Mouse (Mus musculus) left cerebral cortex, postnatal 36 days (tissue): ENCODE measurements at regions not wholly inside any gene's neighbourhood (a gene's known extent, or its start where the extent isn't known, plus 50 kb on each side); places are given as distances from the start of the nearest gene placed in this dataset.

ENCODE experiments used
- DNase-seq, 2 experiments: peaks; one replicate each; pipeline ENCODE4 v3.0.0; 2021 to 2022; ENCODE audit warnings: low spot score in 2 of 2, mixed read lengths in 1 of 2
- intact Hi-C: fragments of 180-260 bp; cut with DNase I; formaldehyde crosslinking; loops from one replicate; pipeline ENCODE4 v1.15.1; 2025

DNA sequence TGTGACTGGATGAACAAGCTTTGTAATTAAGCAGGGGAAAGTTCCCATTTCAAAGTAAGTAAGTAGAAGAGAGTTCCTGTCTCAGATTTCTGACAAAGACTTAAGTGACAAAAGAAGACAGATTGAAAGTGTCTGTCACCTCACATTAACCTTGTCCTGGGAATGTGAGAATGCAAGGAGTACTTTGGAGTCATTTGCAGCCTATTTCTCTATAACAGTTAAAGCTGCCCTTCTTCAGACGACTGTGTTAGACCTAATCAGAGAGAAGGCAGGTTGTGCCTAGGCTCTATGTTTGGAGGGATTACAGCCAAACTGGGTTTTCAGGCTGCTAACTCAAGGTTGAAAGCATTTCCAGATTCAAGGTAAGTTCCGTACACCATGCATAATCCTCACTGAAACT, 446.5 kb downstream of the Pdgfc start:
- intact Hi-C loops, result loop anchor here (5.0 kb wide), 1 partner anchor 445 kb away; the partner anchor contains the start of gene Pdgfc
- DNase-seq, result no peak

- no peak for DNase-seq
- intact Hi-C loops, result loop anchor here (5.0 kb wide), 1 partner anchor 446 kb away; the partner anchor contains the start of gene Pdgfc
These were observed 447.1 kb downstream of the Pdgfc start for GRCm38 (mm10) chr3:81483363-81483762.

GRCm38 (mm10) chr3:81505316-81505715, 427.1 kb upstream of the Ctso start:
- no peak for DNase-seq
- intact Hi-C loops, result no loop called here

DNA sequence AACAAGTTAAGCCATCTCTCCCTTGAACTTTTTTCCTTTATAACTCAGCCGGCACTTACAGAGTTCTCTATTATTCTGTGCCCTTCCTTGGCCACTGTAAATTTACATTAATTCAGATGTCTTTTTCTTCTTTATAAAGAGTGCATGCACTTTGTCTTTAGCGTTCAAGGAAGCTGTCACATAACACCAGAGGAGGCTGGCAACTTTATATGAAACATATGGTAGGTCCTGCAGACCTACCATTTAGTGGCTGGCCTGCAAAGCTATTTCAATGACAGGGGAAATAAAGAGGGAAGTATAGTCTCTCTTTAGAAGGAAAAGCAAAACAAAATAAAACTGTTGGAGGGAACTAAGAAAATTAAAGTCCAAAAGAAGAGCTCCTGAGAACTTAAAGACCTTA, 423.8 kb upstream of the Ctso start:
- intact Hi-C loops, result no loop called here
- no peak for DNase-seq

GRCm38 (mm10) chr3:81521804-81522203, 410.6 kb upstream of the Ctso start:
- intact Hi-C loops, result no loop called here
- DNase-seq, result no peak

GRCm38 (mm10) chr3:81530872-81531271, 401.5 kb upstream of the Ctso start:
- DNase-seq, result no peak
- intact Hi-C loops, result no loop called here

DNA sequence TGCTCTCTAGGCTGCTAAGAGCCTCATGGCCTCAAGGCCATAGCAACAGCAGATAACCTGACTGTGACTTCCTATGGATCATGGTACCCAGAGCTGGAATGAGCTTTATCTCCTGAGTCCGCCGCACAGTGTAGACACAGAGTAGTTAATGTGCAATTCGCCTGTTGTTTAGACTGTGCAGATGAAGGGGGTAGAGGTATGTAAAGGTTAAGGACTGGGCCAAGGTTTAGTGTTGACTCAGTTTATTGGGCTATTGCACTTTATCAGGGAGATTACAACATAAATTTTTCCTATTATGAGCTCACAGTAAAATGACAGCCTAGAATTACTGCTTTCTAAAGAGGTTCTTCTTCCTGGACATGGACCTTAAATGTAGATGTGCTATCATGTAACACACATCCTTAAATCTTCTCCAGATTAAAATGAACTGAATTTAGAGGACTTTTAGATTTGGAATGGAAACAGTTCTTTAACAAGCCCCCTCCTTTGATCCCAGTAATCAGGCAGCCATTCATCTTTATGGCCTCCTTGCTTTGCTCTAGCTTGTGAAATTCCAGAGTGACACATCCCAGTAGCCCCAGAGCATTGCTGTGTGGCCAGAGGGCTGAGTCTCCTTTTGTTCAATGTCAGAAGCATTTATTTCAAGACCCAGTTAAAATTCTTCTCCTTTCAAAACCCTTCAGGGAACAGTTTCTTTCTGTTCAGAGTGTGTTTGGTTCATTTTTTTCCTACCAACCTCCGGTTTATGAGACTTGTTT, 396.8 kb upstream of the Ctso start:
- no peak for DNase-seq
- intact Hi-C loops, result no loop called here

DNA sequence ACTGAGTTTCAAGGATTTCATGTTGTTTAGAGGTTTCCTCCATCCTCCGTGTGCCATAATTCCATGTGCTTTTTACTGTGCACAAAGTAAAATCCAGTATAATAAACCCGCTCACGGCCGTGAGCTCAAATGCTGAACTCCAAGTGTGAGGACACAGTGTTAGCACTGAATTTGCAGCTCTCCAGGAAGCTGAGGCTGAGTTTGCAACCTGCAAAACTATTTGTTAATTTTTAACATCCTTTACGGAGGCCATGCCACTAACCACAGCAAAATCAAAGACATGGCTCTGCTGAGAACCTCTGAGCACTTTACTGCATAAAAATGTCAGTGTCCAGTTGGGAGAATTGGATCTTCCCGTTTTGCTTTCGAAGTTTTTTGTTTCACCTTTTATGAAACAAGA, 377.6 kb upstream of the Ctso start:
- no peak for DNase-seq
- intact Hi-C loops, result no loop called here

- intact Hi-C loops, result no loop called here
- DNase-seq, result no peak
These were observed 369.7 kb upstream of the Ctso start for GRCm38 (mm10) chr3:81562610-81563258.

DNA sequence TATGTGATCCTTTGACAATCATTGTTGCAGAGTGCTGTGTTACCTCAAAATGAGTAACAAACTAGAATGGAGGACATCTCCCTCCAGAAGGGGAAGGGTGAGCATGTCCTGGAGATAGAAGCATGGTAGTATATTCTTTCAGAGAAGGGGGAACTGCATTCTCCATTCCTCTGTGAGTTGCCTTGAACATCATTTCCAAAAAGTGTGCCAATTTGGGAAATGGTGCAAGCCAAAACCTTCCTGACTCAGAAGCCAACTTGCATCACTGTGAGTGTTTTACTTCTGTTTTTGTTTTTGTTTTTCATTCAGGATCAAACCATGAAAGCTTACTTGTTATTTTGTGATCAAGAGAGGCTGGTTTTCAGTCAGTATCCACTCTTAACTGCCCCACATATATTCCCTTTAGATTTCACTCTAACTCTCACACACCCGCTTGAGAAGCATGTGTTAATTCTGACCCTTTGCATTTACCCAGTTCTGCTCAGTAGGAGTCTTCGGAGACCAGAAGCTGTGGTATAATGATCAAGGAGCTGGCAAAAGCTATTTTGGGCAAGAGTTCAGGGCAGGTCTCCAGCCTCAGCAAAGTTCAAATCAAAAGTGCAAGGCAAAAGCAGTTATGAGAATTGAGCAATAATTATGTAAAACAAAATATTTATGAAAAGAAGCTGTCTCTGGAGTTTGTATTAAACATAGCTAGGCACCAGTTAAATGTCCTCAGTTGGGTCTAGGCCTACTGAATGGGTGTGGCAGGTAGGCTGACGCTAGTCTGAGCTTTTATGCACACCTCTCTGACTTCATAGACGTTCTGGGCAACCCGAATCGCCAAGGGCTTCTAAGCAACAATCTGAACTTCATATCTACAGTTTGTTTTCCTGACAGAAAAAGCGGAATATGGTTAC, 368.3 kb upstream of the Ctso start:
- intact Hi-C loops, result no loop called here

GRCm38 (mm10) chr3:81564757-81565063, 367.7 kb upstream of the Ctso start:
- DNase-seq, result no peak
- intact Hi-C loops, result no loop called here

More for the DNA sequence above, 368.3 kb upstream of the Ctso start:
- DNase-seq, result no peak

GRCm38 (mm10) chr3:81583387-81584027, 348.9 kb upstream of the Ctso start:
- intact Hi-C loops, result no loop called here

GRCm38 (mm10) chr3:81589109-81589508, 343.3 kb upstream of the Ctso start:
- peak in 1 of 2 experiments; percentile 5 for DNase-seq
- intact Hi-C loops, result no loop called here

More at GRCm38 (mm10) chr3:81583387-81584027, 348.9 kb upstream of the Ctso start:
- no peak for DNase-seq

DNA sequence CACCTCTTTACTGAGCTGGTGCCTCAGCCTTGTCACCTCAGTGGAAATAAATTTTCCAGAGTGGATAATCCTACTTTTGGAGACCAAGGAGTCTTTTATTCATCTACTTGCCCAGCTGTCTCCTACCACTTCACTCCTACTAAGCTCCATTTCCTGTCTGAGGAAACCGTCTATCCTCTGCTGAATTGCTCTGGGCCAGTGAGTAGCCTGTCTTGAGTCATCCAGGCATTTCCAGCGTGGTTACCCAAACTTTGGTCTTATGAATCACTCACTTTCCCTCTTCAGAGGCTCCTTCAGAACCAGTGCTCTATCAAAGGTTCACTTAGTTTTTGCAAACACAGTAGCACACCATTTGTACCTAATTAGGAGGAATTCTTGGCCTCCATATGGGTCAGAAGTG, 303.2 kb upstream of the Ctso start:
- intact Hi-C loops, result no loop called here

GRCm38 (mm10) chr3:81658490-81658889, 273.9 kb upstream of the Ctso start:
- intact Hi-C loops, result no loop called here
- no peak for DNase-seq

More for the DNA sequence above, 303.2 kb upstream of the Ctso start:
- DNase-seq, result no peak

DNA sequence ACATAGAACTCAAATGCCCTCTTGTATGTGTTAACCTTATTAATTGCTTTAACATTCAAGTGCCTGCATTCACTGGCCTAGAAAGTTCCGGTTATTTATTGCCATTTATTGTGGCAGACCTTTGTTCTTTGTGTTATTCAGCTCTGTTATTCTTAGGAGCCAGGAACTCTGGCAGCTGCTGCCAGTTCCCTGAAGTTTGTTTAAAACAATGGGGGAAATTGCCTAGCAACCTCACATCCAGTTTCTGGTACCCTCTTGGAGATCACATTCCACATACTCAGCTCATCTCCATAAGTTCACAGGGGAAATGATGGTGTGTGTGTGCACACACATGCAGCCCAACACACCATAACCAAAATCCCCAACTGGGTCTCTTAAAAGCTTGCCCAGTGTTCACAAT, 270.8 kb upstream of the Ctso start:
- no peak for DNase-seq
- intact Hi-C loops, result no loop called here

DNA sequence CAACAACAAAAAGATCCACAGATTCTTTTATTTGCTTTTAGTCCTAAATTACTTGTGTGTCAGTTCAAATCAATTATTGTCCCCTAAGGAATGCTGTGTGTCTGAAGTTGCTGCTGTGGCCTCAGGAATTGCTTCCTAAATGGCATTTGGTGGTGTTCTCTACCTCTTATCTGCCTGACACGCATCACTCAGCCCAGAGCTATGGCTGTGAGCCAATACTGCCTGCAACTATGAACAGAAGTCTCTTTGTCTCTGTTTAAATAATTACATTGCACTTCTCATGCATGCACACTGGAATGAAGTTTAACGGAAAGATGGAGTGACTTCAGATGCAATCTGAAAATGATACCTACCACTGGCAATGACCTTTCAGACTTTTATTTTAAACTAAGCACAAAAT, 266.1 kb upstream of the Ctso start:
- DNase-seq, result no peak
- intact Hi-C loops, result no loop called here

GRCm38 (mm10) chr3:81676570-81676969, 255.8 kb upstream of the Ctso start:
- DNase-seq, result no peak
- intact Hi-C loops, result no loop called here

GRCm38 (mm10) chr3:81701974-81702697, 230.3 kb upstream of the Ctso start:
- intact Hi-C loops, result no loop called here

More at GRCm38 (mm10) chr3:81701974-81702697, 230.3 kb upstream of the Ctso start:
- DNase-seq, result no peak
